Mouse (Mus musculus) left cerebral cortex, adult 2 months (tissue): Measurements from ENCODE around the gene Hist1h4b. TPM values are rescaled to one million over a fixed set of nuclear protein-coding genes. Genes with fewer than 3 reads are reported as not detected.
"Not testable (repeated sequence)": the region's sequence is repeated elsewhere in the genome, so short reads cannot be mapped to it uniquely, and the experiment has no call there.

Experiments used
- DNase-seq, 2 experiments: peaks; one replicate each; pipeline ENCODE4 v3.0.0; 2021 to 2022; ENCODE audit warnings: low spot score in 2 of 2, mixed read lengths in 1 of 2; ENCODE audit errors: extremely low spot score in 1 of 2
- H3K27ac ChIP-seq: fragments of 200-600 bp; 2 replicates; pipeline ENCODE4 v1.8.1; 2022
- H3K4me3 ChIP-seq: fragments of 200-600 bp; 2 replicates; pipeline ENCODE4 v1.8.1; 2022
- CTCF ChIP-seq: fragments of 200-600 bp; IDR thresholded peaks from 2 replicates; pipeline ENCODE4 v1.8.1; 2022; ENCODE audit warnings: antibody characterized with exemption, mild to moderate bottlenecking, moderate library complexity
- intact Hi-C: fragments of 180-260 bp; cut with DNase I; formaldehyde crosslinking; loops from one replicate; pipeline ENCODE4 v1.15.1; 2025
- long read RNA-seq, 2 experiments: library from polyadenylated mRNA; stranded (forward); transcript quantifications; one replicate each; pipeline ENCODE4 v2.0.0; 2021; ENCODE audit warnings: borderline mapping rate in 2 of 2
- total RNA-seq, 2 experiments: library from RNA; stranded (reverse); gene quantifications; 2 replicates each; pipeline ENCODE4 v1.2.3; 2021

Hist1h4b gene
- total RNA-seq, result 10 to 100 TPM; 62.5 to 93.5 TPM
- long read RNA-seq, experiment 1, result 0 reads
- long read RNA-seq, experiment 2, result 0 reads

DNA sequence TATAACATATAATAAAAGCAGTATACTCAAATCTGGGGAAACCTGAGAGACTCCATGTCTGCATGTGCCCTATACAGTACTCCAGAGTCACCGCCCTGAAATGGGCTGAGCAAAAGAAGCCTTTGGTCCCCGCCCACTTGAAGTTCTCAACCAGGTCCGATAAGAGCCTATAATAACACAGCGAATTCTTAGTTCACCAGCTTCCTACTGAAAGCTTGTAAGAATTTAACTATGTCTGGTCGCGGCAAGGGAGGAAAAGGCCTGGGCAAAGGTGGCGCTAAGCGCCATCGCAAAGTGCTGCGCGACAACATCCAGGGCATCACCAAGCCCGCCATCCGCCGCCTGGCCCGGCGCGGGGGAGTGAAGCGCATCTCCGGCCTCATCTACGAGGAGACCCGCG, at the start of gene Hist1h4b:
Gene Hist1h4b (plus strand): TSS at position 224 of the 400 bp plus-strand sequence.
- H3K4me3 ChIP-seq, result peak within 1 kb of the TSS; percentile 40
- peak; percentile 82 to 88 for DNase-seq
- intact Hi-C loops, result no loop called here
- peak within 1 kb of the TSS; percentile 75 for H3K27ac ChIP-seq
- TF ChIP-seq CTCF, result no peak

DNA sequence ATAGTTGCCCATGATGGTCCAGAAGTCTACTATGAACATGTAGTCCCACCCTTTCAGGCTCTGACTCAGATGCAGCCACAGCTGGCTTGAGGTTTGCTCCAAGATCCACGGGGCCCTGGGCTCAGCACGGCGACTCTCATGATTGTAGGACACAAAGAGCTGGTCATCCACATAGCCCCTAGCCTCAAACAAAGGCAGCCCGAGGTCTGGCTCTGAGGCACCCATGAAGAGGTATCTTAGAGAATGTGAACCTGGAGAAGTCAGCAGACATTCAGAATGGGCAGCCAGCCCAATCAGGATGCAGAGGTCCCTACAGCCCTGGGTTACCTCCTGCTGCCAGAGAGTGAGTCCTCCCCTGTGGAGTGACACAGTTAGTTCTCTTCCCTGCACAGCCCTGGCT, 48.8 kb upstream of the Hist1h4b start:
- DNase-seq, result no peak
- no peak overlapping the region for H3K27ac ChIP-seq
- intact Hi-C loops, result no loop called here
- H3K4me3 ChIP-seq, result no peak overlapping the region
- TF ChIP-seq CTCF, result no peak

DNA sequence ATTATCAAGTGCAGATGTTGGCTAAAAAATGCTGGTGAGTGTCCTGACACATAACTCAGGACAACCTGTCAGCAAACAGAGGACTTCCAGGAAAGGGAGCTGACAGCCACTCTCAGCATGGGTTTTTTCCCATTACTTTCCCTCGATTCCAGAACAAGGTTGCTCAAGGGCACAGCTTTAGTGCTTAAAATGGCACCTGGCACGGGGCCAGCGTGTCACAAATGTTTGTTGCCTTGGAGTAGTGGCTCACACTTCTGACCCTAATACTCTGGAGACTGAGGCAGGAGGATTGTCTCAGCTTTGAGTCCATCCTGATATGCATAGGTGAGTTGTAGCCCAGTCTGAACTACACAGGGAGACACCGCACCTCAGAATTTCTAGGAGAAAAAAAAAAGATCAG, 48.2 kb upstream of the Hist1h4b start:
- H3K27ac ChIP-seq, result no peak overlapping the region
- no peak for TF ChIP-seq CTCF
- DNase-seq, result no peak
- H3K4me3 ChIP-seq, result no peak overlapping the region
- intact Hi-C loops, result no loop called here

DNA sequence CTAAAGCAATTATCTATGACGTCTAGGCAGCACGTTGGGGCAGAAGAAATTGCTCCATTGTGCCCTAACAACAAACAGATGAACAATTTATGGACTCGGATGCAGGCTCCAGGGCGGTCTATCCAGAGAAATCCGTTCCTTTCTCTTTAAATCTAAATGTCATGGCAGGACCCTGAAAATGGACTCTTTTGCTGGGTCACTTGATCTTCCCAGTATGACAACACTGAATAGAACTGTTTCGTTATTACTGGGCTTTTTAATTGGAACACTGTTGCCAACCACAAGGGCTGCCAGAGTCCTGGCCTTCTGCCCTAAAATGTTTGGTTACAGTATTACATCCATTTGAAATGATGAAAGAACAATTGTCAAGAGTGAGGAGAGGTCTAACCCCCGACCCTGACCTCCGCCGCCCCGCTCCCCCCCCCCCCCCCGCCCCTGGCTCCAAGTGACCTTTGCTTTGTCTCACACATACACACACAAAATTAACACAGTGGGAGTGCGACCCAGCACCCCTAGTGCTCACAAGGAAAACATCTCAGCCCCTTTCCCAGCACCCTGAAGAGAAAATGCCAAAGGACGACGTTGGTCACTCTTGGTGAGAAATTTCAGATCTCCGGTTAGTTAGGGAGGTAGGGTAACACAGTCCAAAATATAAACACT, 47.0 kb upstream of the Hist1h4b start:
- DNase-seq, result no peak
- Histone ChIP-seq H3K27ac (peak overlapping the region; percentile 47; the same call in 1 of the 2 replicates), H3K4me3 (peak overlapping the region; percentile 56)
- TF ChIP-seq CTCF, result no peak
- intact Hi-C loops, result no loop called here

DNA sequence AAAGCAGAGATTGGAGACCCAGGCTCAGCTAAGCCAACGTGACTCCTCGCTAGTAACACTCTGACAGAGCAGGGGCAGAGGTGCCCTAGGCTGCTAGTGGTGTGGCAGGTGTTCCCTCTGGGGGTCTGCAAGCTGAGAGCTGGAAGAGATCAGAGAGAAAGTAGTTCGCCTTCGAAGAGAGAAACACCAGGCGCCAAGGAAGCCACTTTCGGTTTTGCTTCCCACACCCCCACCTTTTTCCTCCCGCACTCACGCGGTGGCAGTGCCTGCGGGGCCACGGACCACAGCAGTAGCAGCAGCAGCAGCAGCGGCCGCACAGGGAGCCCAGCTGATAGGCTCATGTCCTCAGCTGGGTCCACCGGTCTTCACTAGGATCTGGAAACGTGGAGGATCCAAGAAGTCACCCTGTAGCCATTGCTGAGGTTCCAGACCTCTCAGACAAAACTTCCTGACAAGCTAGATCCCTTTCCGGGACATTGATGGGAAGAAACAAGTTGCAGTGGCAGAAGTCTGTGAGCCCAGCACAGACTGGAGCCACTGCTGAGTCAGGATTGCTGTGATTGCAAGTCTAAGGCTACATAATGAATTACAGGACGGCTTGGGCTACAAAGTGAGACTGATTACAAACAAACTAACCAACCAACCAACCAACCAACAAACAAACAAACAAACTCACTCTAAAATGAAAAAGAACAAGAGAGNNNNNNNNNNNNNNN, 46.3 kb upstream of the Hist1h4b start, which contains the start of gene Hfe:
Gene Hfe (minus strand): TSS at position 481 of the 716 bp plus-strand sequence.
- H3K27ac ChIP-seq, result peak within 1 kb of the TSS; percentile 47; the same call in 1 of the 2 replicates
- H3K4me3 ChIP-seq, result peak within 1 kb of the TSS; percentile 56
- TF ChIP-seq CTCF, result no peak
- intact Hi-C loops, result no loop called here
- peak in 1 of 2 experiments; percentile 31 for DNase-seq

DNA sequence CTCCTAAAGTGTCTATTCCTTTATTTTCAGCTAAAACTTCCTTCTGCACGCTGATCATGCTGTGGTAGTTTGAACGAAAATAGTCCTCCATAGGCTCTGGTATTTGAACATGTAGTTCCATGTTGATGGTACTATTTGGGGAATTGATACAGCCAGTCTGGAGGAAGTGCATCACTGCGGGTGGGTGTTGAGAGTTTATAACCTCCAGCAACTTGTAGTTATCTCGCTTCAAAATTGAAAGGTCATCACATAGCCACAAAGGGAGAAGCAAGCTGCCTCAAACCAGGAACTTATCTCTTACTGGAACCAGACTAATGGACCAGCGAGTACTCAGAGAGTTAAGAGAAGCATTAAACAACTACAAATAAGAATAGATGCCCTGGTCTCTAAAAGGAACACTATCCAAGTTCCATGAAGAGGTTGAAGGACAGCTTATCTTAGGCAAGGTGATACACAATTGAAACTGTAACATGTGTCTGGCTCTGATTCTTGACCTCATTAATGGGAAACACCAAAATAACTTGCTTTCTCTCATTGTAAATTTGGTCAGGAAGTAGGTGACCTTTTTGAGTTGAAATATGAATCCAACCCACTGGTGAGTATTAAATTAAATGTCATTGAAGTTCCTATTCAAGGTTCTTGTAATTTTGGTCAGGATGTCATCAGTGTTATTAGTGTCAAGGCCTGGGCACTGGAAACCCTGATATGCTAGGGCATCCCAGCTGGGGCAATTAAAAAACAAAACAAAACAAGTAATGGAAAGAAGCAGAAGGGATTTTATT, 40.4 kb upstream of the Hist1h4b start:
- H3K4me3 ChIP-seq, result no peak overlapping the region
- intact Hi-C loops, result no loop called here
- H3K27ac ChIP-seq, result no peak overlapping the region
- no peak for DNase-seq
- no peak for TF ChIP-seq CTCF

DNA sequence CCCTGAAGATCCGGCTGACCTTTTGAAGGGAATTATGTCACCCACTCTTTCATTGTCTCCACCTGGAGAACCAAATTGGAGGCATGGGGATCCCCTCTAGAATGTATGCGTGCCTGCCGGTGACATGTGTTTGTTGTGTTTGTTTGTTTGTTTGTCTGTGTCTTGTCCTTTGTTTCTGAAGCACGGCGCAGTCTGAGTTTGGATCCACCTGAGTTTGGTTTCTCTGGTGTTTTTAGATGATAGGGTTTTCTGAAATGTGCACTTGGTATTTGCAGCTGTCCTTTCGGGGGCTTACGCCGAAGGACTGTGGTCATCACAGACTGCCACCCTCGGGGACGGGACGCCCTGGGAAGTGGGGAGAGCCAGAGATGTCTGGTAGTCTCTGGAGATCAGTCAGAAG, 39.6 kb upstream of the Hist1h4b start:
- intact Hi-C loops, result no loop called here
- no peak for TF ChIP-seq CTCF
- Histone ChIP-seq H3K27ac (no peak overlapping the region), H3K4me3 (no peak overlapping the region)
- no peak for DNase-seq

DNA sequence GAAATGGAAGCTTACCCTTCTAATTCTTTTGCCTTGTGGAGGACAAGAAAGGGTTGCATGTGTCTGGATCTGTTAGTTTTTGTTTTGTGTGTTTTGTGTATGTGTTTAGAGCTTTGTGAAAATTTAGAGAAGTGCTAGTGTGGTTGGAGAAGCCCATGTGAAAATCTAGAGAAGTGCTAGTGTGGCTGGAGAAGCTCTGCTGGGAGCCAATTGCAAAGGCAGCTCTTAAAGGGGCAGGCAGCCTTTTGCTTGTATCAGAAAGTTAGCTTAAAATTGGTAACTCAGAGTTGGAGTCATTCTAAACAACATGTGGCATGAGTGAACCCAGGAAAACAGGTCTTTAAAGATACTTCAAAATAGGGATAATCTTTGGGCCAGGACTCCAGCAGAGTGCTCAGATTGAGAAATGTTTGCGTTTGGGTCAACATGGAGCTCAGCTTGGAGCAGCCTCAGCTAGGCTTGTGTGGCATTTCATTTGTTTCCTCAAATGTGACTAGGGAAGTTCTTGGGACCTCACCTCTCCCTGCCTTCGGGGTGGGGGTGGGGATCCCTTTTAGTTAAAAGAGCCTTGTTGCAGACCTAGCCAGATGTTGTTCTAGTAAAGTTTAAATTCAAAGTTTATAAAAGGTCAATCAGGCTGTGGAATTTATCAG, 39.1 kb upstream of the Hist1h4b start:
- intact Hi-C loops, DNase-seq, H3K4me3 ChIP-seq, H3K27ac ChIP-seq: not testable (repeated sequence)

DNA sequence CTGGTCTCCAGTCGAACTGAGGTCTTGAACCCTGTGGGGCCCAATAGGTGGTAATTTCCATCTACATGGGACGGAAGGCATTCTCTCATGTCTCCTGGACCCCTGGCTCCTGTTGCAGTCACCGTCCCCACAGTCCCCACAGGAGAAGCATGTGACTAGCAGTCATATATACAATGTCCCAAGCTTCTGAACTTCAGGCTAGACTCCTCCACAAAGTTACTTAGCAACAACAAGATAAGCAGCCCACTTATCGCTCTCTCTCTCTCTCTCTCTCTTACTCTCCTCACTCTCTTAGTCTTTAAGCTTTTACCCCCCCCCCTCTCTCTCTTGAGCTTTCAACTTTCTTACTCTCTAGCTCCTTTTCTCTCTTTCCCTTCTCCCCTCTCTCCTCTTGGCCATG, 32.6 kb upstream of the Hist1h4b start:
- intact Hi-C loops, result no loop called here
- Histone ChIP-seq H3K27ac (no peak overlapping the region), H3K4me3 (no peak overlapping the region)
- DNase-seq, result no peak
- TF ChIP-seq CTCF, result no peak

DNA sequence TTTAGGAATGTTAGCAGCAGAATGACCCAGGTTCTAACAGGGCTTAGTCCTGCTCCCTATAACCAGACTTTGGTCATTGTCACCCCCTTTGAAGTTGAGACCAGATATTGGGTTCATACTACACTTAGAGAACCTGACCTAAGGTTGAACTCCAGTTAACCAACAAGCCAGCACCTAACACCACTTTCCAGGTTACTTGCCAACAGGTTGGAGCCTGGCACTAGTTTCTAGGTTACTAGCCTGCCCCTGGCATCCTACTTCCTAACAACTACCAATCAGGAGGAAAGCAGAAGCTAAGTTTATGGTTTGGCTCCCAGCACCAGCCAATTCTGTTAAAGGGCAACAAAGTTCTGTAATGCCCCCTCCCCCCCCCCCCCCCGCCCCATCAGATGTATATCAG, 31.6 kb upstream of the Hist1h4b start:
- no peak for TF ChIP-seq CTCF
- DNase-seq, result no peak
- intact Hi-C loops, result no loop called here

DNA sequence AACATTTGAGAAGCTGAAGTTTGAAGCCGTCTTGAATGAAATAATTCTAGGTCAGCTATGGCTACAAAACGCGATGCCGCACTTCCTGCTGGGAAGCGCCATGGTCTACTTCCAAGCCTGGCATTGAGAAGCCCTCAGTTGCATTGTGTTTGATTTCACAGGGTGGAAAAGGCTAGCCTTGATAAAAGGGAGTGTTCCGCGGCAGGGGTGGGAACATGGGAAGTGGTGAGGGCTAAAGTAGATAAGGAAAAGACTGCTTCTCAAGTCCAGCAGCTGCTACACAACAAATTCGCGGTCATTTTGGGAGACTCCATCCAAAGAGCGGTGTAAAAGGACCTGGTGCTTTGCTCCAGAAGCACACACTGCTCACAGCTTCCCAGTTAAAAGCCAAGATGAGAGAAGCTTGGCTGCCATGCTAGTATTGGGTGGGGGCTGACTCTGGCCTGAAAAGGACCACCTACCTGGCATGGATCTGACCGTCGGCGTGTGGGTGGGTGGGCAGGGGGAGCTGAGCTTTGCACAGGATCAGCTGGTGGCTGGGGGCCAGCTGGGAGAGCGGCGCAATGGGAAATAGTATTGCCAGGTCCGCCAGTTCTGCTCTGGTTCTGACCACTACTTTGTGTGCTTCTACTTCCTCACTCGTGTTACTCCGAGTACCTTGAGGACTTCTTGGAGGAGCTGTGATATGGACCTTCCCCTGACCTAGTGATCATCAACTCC, 28.2 kb upstream of the Hist1h4b start:
- no peak for TF ChIP-seq CTCF
- no peak overlapping the region for H3K27ac ChIP-seq
- H3K4me3 ChIP-seq, result no peak overlapping the region
- no peak for DNase-seq
- intact Hi-C loops, result no loop called here

More for the DNA sequence above, 31.6 kb upstream of the Hist1h4b start:
- Histone ChIP-seq H3K27ac (no peak overlapping the region), H3K4me3 (no peak overlapping the region)
